Mouse (Mus musculus) limb, embryonic 10.5 days (tissue): ENCODE measurements at regions not wholly inside any gene's neighbourhood (a gene's known extent, or its start where the extent isn't known, plus 50 kb on each side); places are given as distances from the start of the nearest gene placed in this dataset.

ENCODE experiments used
- DNase-seq: peaks from one replicate; pipeline ENCODE4 v3.0.0-alpha.2; 2017; ENCODE audit warnings: low spot score
- H3K27ac ChIP-seq: fragments of 300-500 bp; sonication (generic); 2 replicates; pipeline ENCODE4 v1.5.1; 2016; ENCODE audit warnings: mild to moderate bottlenecking
- H3K27me3 ChIP-seq: fragments of 300-500 bp; sonication (generic); 2 replicates; pipeline ENCODE4 v1.6.1; 2016; ENCODE audit warnings: low read depth, mild to moderate bottlenecking; ENCODE audit not compliant: poor library complexity, severe bottlenecking
- H3K36me3 ChIP-seq: fragments of 300-500 bp; sonication (generic); 2 replicates; pipeline ENCODE4 v1.6.1; 2016; ENCODE audit warnings: mild to moderate bottlenecking, moderate library complexity
- H3K4me1 ChIP-seq: fragments of 300-500 bp; sonication (generic); 2 replicates; pipeline ENCODE4 v1.6.1; 2016
- H3K4me3 ChIP-seq: fragments of 300-500 bp; sonication (generic); 2 replicates; pipeline ENCODE4 v1.5.1; 2016; ENCODE audit warnings: mild to moderate bottlenecking, moderate library complexity
- H3K9me3 ChIP-seq: fragments of 300-500 bp; sonication (generic); replicated peaks from 2 replicates; pipeline ENCODE4 v1.6.1; 2016; ENCODE audit warnings: mild to moderate bottlenecking
- WGBS: fragments of 180-500 bp; shearing (Covaris S2); methylation state at CpG from one replicate; pipeline ENCODE4 v1.1.7; 2016; 5-methylcytosine and 5-hydroxymethylcytosine counted together

DNA sequence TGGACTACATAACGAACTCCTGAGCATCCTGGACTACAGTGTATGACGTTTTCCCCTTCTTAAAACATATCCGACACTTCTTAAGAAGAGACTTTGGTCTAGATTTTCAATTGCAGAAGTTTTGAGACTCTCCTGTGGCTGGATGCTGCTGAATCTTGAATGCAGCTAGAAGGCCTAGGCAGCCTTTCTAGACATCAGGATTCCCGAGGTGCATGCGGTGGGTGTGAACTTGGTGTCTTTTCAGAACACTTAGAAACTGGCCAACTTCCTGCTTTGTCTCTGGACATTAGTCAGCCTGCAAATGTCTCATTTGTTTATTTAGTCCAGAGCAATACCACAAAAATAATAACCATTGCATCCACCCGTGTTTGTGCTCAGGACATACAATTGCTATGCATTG, 61.8 kb upstream of the Cdkn2b start:
- H3K27ac ChIP-seq, result no peak overlapping the region

DNA sequence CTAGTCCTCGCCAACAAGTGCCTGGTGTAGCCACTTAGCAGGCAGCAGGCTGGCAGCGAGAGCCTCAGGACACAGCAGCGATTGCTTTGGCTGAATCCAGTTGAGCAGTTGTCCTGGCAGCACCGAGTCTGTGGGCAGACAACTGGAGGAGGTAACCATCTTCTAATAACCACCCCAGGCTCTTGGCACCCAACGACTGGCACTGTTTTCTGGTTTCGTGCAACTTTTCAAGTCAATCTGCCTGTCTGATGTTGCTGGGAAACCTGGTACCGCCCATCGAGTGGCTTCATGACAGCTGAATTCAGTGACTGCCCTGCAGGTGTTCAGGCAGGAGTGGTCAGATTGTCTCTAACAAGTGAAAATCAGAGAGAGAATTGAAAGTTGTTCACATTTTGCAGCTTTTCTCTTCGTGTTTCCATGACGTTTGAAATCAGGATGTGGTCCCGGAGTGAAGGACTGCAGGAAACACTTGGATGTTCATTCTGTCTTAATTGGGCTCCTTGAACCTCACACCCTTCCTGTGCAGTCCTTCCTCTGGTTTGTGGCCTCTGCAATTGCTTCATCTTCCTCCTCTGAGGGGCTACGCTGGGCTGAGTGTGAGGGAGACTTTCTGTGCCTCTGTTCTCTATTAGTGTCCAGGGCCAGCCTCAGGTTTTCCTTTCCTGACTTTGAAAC, 58.1 kb upstream of the Cdkn2b start:
- no peak for DNase-seq
- no peaks in the 10 kb centered on the region for H3K4me1 ChIP-seq
- 88% methylated on average over 12 of the region's 12 CpGs for WGBS
- no peak overlapping the region for H3K4me3 ChIP-seq
- no peaks in the 10 kb centered on the region for H3K36me3 ChIP-seq
- no peaks in the 10 kb centered on the region for H3K9me3 ChIP-seq
- H3K27me3 ChIP-seq, result 0 out of 2 replicates have a peak, but pooled peaks cover 3% of the 10 kb centered on the region
- no peak overlapping the region for H3K27ac ChIP-seq

More for the DNA sequence above, 61.8 kb upstream of the Cdkn2b start:
- H3K4me1 ChIP-seq, result no peaks in the 10 kb centered on the region
- H3K36me3 ChIP-seq, result no peaks in the 10 kb centered on the region
- no peak for DNase-seq
- H3K4me3 ChIP-seq, result no peak overlapping the region
- no peaks in the 10 kb centered on the region for H3K9me3 ChIP-seq
- WGBS, result 89% methylated on average over 6 of the region's 6 CpGs
- H3K27me3 ChIP-seq, result no peaks in the 10 kb centered on the region

DNA sequence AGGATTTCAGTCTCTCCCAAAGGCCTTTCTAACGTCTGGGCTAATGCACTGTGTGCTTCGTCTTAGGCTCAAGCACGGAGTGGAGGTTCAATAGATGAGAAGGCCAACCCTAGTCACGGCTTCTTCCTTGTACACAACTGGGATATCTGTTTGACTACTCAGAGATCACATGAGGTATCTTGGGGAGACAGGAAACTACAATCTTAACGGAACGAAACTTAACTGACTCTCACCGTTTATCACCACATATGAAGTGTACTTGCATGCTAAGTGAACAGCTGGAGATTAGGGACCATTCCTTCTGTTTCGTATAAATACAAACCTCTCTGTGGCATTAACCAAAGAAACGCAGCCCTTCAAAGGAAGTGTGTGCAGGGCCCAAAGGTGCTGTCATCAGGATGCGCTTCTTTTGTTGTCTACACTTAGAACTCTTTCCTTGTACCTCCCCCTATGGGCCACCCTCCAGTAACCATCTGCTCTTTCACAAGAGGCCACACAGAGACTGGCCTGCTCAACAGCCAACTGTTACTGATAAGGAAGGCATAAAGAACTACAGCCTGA, 55.8 kb upstream of the Cdkn2b start:
- Histone ChIP-seq H3K27ac (no peak overlapping the region), H3K9me3 (no peaks in the 10 kb centered on the region), H3K36me3 (no peaks in the 10 kb centered on the region), H3K27me3 (0 out of 2 replicates have a peak, but pooled peaks cover 3% of the 10 kb centered on the region), H3K4me3 (no peak overlapping the region), H3K4me1 (no peaks in the 10 kb centered on the region)
- no peak for DNase-seq
- 65% methylated on average over 10 of the region's 10 CpGs for WGBS

DNA sequence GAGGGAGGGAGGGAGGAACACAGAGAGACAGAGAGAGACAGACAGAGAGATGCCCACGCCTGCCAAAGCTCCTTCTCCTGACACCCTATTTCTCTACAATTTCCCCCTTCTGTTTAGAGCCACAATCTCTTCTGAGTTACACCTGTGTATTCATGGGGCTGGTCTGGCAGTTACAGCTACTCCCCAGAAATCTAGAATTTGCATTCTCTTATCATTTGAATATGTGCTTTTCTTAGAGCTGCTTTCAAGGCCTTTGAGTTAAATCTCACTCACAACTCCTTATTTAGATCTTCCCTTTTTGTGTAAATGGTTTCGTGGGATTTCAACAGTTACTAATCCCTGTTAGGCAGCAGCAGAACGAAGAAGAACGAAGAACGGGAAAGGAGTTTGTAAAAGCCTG, 55.0 kb upstream of the Cdkn2b start:
- Histone ChIP-seq H3K4me1 (no peaks in the 10 kb centered on the region), H3K27me3 (0 out of 2 replicates have a peak, but pooled peaks cover 3% of the 10 kb centered on the region), H3K4me3 (no peak overlapping the region), H3K36me3 (no peaks in the 10 kb centered on the region), H3K9me3 (no peaks in the 10 kb centered on the region), H3K27ac (no peak overlapping the region)
- DNase-seq, result no peak
- WGBS, result 46% methylated on average over 5 of the region's 5 CpGs

DNA sequence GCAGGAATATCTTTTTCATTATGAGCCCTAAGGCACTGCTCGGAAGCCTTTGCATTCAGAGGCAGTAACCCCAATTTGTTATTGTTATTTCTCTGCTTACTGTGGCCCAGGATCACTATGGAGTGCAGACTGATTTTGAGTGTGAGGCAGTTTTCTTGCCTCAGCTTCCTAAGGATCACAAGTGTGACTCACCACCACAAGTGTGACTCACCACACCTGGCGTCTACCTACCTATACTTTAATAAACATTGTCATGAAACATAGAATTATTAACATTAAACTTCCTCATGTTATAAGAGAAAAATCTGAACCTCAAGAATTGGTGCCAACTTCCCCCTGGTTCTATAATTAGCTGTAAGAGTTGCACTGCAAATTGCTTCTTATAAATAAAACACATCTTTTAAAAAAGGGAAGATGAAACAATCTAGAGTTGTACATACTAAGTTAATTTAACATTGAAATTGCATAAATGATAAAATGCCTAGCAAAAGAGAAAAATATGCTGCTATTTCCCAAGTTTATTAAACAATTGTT, 52.4 kb upstream of the Cdkn2b start:
- no peaks in the 10 kb centered on the region for H3K36me3 ChIP-seq
- H3K4me1 ChIP-seq, result no peaks in the 10 kb centered on the region
- 80% methylated on average over 2 of the region's 2 CpGs for WGBS
- DNase-seq, result no peak
- no peak overlapping the region for H3K27ac ChIP-seq
- 0 out of 2 replicates have a peak, but pooled peaks cover 3% of the 10 kb centered on the region for H3K27me3 ChIP-seq
- no peak overlapping the region for H3K4me3 ChIP-seq
- no peaks in the 10 kb centered on the region for H3K9me3 ChIP-seq

DNA sequence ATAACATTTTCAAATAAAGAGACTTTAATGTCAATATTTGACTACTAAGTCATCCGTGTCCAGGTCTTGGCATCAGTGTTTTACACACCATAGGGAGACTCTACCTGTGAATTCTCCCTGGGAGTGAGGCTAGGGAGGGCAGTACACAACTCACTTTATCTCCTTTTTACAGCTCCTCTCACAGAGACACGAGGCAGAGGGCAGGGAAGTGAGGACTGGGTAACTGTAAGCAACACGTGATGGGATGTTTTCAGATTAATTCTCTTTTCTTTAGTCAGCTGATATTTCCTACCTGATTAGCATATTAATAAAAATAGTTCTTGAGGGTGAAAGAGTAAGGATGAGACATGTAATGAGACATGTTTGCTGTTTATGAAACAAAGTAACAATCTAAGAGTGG, 51.8 kb upstream of the Cdkn2b start:
- 49% methylated on average over 3 of the region's 3 CpGs for WGBS
- no peaks in the 10 kb centered on the region for H3K4me1 ChIP-seq
- no peaks in the 10 kb centered on the region for H3K9me3 ChIP-seq
- H3K36me3 ChIP-seq, result no peaks in the 10 kb centered on the region
- no peak overlapping the region for H3K4me3 ChIP-seq
- no peak for DNase-seq
- H3K27me3 ChIP-seq, result 0 out of 2 replicates have a peak, but pooled peaks cover 3% of the 10 kb centered on the region
- H3K27ac ChIP-seq, result no peak overlapping the region

DNA sequence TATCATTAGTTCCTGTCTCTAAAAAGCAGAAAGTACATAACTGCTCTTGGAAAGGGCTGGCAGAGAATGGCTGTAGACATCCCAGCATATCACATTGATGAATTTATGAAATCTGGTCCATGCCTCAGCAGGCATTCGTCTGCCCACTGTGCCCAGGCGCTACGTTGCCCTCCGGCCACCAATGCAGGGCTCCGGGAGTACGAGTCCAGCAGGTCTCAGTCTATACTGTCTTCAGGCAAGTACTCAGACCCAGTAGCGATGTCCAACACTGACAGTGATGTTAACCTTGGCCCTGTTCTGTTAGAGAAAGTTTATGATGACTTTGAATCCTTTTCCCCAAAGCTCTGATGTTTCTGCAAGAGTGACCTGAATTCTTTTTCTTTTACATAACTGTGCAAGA, 50.5 kb upstream of the Cdkn2b start:
- H3K4me1 ChIP-seq, result no peaks in the 10 kb centered on the region
- H3K27me3 ChIP-seq, result 0 out of 2 replicates have a peak, but pooled peaks cover 10% of the 10 kb centered on the region
- H3K27ac ChIP-seq, result no peak overlapping the region
- H3K36me3 ChIP-seq, result no peaks in the 10 kb centered on the region
- H3K9me3 ChIP-seq, result no peaks in the 10 kb centered on the region
- no peak overlapping the region for H3K4me3 ChIP-seq
- 88% methylated on average over 7 of the region's 7 CpGs for WGBS
- no peak for DNase-seq
